Mouse (Mus musculus) ES-E14 (cell line): ENCODE data around the gene Zfp553. TPM values are rescaled to one million over a fixed set of nuclear protein-coding genes. Genes with fewer than 3 reads are reported as not detected.

Experiments
- DNase-seq: peaks from one replicate; pipeline ENCODE4 v3.0.0-alpha.2; 2013; ENCODE audit warnings: low read depth, low spot score
- H3K27ac ChIP-seq: 2 replicates; pipeline ENCODE4 v1.5.1; 2012; ENCODE audit warnings: low read depth, mild to moderate bottlenecking, low read length, moderate library complexity, mixed read lengths; ENCODE audit not compliant: poor library complexity, insufficient read depth, severe bottlenecking
- H3K36me3 ChIP-seq: 2 replicates; pipeline ENCODE4 v1.6.1; 2012; ENCODE audit warnings: mild to moderate bottlenecking, low read length, moderate library complexity, mixed read lengths; ENCODE audit not compliant: control insufficient read depth, poor library complexity, insufficient read depth, severe bottlenecking
- H3K4me1 ChIP-seq, 2 experiments: fragments of 150-350 bp in 1 of 2; sonication (generic) in 1 of 2; 2 replicates each; pipeline ENCODE4 v1.6.1; 2012; ENCODE audit warnings: low read length in 2 of 2, mild to moderate bottlenecking in 1 of 2, mixed read lengths in 1 of 2; ENCODE audit not compliant: control insufficient read depth in 2 of 2, insufficient read depth in 2 of 2, poor library complexity in 1 of 2
- H3K4me3 ChIP-seq, 2 experiments: fragments of 150-350 bp in 1 of 2; sonication (generic) in 1 of 2; 2 replicates each; pipeline ENCODE4 v1.5.1; 2012; ENCODE audit warnings: low read length in 2 of 2, low read depth in 1 of 2, mild to moderate bottlenecking in 1 of 2, mixed read lengths in 1 of 2; ENCODE audit not compliant: insufficient read depth in 1 of 2, poor library complexity in 1 of 2, severe bottlenecking in 1 of 2
- H3K9ac ChIP-seq: 2 replicates; pipeline ENCODE4 v1.6.1; 2012; ENCODE audit warnings: low read depth, mild to moderate bottlenecking, low read length, mixed read lengths; ENCODE audit not compliant: poor library complexity, insufficient read depth, severe bottlenecking
- H3K9me3 ChIP-seq: fragments of 150-350 bp; sonication (generic); 2 replicates; pipeline ENCODE4 v1.6.1; 2012; ENCODE audit warnings: low read depth, mild to moderate bottlenecking, low read length; ENCODE audit not compliant: control insufficient read depth, insufficient read depth
- CHD2 ChIP-seq: IDR thresholded peaks from 2 replicates; pipeline ENCODE4 v1.6.1; 2014; ENCODE audit warnings: mild to moderate bottlenecking, low read depth, low read length, inconsistent platforms
- HCFC1 ChIP-seq: IDR thresholded peaks from 2 replicates; pipeline ENCODE4 v1.6.1; 2012; ENCODE audit warnings: low read length, inconsistent platforms, borderline replicate concordance; ENCODE audit not compliant: insufficient read depth
- MAFK ChIP-seq: IDR thresholded peaks from 2 replicates; pipeline ENCODE4 v1.6.1; 2014; ENCODE audit warnings: mild to moderate bottlenecking, low read depth, low read length, inconsistent platforms; ENCODE audit not compliant: insufficient read depth
- ZC3H11A ChIP-seq: IDR thresholded peaks from 2 replicates; pipeline ENCODE4 v1.6.1; 2012; ENCODE audit warnings: low read depth, mild to moderate bottlenecking, inconsistent platforms, low read length, borderline replicate concordance
- ZNF384 ChIP-seq: IDR thresholded peaks from 2 replicates; pipeline ENCODE4 v1.6.1; 2012; ENCODE audit warnings: low read depth, low read length, inconsistent platforms
- in situ Hi-C, 2 experiments: fragments of 600-800 bp; cut with MboI; formaldehyde crosslinking; loops; one replicate each; pipeline ENCODE4 v1.15.1; 2025; ENCODE audit warnings: low sequenced_read_pairs in 2 of 2, inconsistent platforms in 1 of 2; ENCODE audit not compliant: unreplicated experiment in 2 of 2
- total RNA-seq: library from RNA; depleted of rRNA; stranded (reverse); fragments of 300-350 nt; gene quantifications from 2 replicates; pipeline ENCODE4 v1.2.3, GENCODE M21; 2012

Zfp553 gene
- total RNA-seq, 1 experiment = 55.2 TPM

GRCm38 (mm10) chr7:127273925-127274789, 41.3 kb downstream of the Zfp553 start, which contains the start of gene Sephs2:
Sephs2 (minus strand) TSS chr7:127274055.
- Histone ChIP-seq H3K4me3 (peak within 1 kb of the TSS; percentile 86 to 93), H3K9me3 (no peaks in the 10 kb centered on the region), H3K27ac (peak within 1 kb of the TSS; percentile 56; the same call in 1 of the 2 replicates), H3K9ac (peak within 1 kb of the TSS; percentile 96), H3K36me3 (peaks cover 11% of the 10 kb centered on the region), H3K4me1 (peaks cover 0 to 10% of the 10 kb centered on the region in 2 experiments; a peak in 2 of 4 replicates)
- TF ChIP-seq CHD2 (peak; percentile 90), HCFC1 (peak; percentile 67; the same call in 1 of the 2 replicates), ZC3H11A (no peak)
- peak; percentile 90 for DNase-seq
- in situ Hi-C loops = no loop called here

GRCm38 (mm10) chr7:127276519-127276961, 43.7 kb downstream of the Zfp553 start:
- no peak overlapping the region for H3K9ac ChIP-seq
- H3K27ac ChIP-seq = no peak overlapping the region
- in situ Hi-C loops = no loop called here
- H3K36me3 ChIP-seq = peaks cover 7% of the 10 kb centered on the region; the same call in 1 of the 2 replicates
- no peaks in the 10 kb centered on the region for H3K9me3 ChIP-seq
- TF ChIP-seq ZC3H11A (no peak), MAFK (no peak), HCFC1 (no peak), CHD2 (no peak), ZNF384 (no peak)
- no peak for DNase-seq
- H3K4me3 ChIP-seq = no peak overlapping the region
- H3K4me1 ChIP-seq = peaks cover 0 to 14% of the 10 kb centered on the region in 2 experiments; a peak in 3 of 4 replicates

DNA sequence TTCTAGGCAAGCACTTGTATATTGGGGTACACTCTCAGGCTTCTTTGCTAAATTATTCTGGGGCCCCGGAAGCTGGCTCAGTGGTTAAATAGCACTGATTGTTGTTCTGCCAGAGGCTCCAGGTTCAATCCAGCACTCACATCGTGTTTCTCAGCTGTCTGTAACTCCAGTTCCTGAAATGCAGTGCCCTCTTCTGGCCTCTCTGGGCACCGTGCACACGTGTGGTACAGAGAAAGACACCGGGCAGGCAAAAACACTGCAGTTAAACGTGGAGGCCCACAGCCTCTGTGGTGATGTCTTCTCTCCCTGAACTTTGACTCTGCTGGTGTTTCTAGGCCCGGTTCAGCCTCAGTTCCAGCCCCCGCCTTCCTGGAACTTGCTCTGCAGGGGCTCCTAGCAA, 45.5 kb downstream of the Zfp553 start:
- in situ Hi-C loops = no loop called here
- H3K9ac ChIP-seq = peak overlapping the region; percentile 36
- DNase-seq = no peak

GRCm38 (mm10) chr7:127280092-127280491, 47.2 kb downstream of the Zfp553 start:
- H3K36me3 ChIP-seq = no peaks in the 10 kb centered on the region
- no peak overlapping the region for H3K9ac ChIP-seq
- H3K4me3 ChIP-seq = no peak overlapping the region
- peaks cover 0 to 14% of the 10 kb centered on the region in 2 experiments for H3K4me1 ChIP-seq
- DNase-seq = no peak
- H3K9me3 ChIP-seq = no peaks in the 10 kb centered on the region
- TF ChIP-seq ZNF384 = no peak
- no peak for TF ChIP-seq HCFC1
- TF ChIP-seq ZC3H11A = no peak
- no peak for TF ChIP-seq MAFK
- TF ChIP-seq CHD2 = no peak
- no peak overlapping the region for H3K27ac ChIP-seq
- in situ Hi-C loops = no loop called here

More for the DNA sequence above, 45.5 kb downstream of the Zfp553 start:
- Histone ChIP-seq H3K9me3 (no peaks in the 10 kb centered on the region), H3K4me1 (peaks cover 0 to 14% of the 10 kb centered on the region in 2 experiments; a peak in 3 of 4 replicates), H3K36me3 (no peaks in the 10 kb centered on the region), H3K27ac (no peak overlapping the region), H3K4me3 (no peak overlapping the region)
- TF ChIP-seq ZC3H11A = 0 out of 2 replicates have a peak, but pooled peaks have one; percentile 1
- no peak for TF ChIP-seq CHD2

DNA sequence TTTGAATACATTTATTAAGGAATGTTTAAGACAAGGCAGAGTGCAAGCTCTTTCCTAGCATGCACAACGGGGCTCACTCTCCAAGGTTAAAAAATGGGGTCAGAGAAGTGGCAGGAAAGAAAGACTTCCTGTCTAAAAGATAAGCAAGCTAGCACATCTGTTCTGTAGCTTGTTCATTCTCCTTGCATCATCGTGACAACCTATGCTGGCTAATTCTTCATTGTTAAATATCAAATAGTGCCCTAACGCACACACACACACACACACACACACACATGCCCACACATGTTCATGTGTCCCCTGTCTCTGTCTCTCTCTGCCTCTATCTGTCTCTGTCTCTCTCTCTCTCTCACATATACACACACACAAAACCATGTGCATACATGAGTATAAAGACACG, 48.3 kb downstream of the Zfp553 start:
- no peak for TF ChIP-seq HCFC1
- TF ChIP-seq ZC3H11A = no peak
- TF ChIP-seq MAFK = no peak
- Histone ChIP-seq H3K9ac (no peak overlapping the region), H3K36me3 (no peaks in the 10 kb centered on the region), H3K9me3 (no peaks in the 10 kb centered on the region), H3K27ac (no peak overlapping the region), H3K4me1 (peaks cover 0 to 14% of the 10 kb centered on the region in 2 experiments), H3K4me3 (no peak overlapping the region)
- no peak for DNase-seq
- in situ Hi-C loops = no loop called here
